Mouse (Mus musculus) cerebellum, adult 8-10 months (tissue): ENCODE results near the gene Mgarp.
"Not testable (repeated sequence)": the region's sequence is repeated elsewhere in the genome, so short reads cannot be mapped to it uniquely, and the experiment has no call there.

Experiments used
- DNase-seq: peaks from one replicate; pipeline ENCODE4 v3.0.0; 2022

Mgarp gene

GRCm38 (mm10) chr3:51364703-51365516 lies 31.6 kb downstream of the Mgarp start:
- DNase-seq = peak; percentile 82

GRCm38 (mm10) chr3:51361066-51361465 lies 35.5 kb downstream of the Mgarp start:
- DNase-seq = no peak

GRCm38 (mm10) chr3:51359558-51360307 lies 36.8 kb downstream of the Mgarp start:
- no peak for DNase-seq

GRCm38 (mm10) chr3:51358660-51359557 lies 37.6 kb downstream of the Mgarp start:
- no peak for DNase-seq

GRCm38 (mm10) chr3:51358181-51358580 lies 38.4 kb downstream of the Mgarp start:
- DNase-seq = peak; percentile 42

GRCm38 (mm10) chr3:51357624-51358023 lies 38.9 kb downstream of the Mgarp start:
- DNase-seq = no peak

GRCm38 (mm10) chr3:51357078-51357477 lies 39.5 kb downstream of the Mgarp start:
- no peak for DNase-seq

- not testable (repeated sequence) for DNase-seq
Measured at GRCm38 (mm10) chr3:51354956-51355355, 41.6 kb downstream of the Mgarp start.

- no peak for DNase-seq
Measured at GRCm38 (mm10) chr3:51354034-51354427, 42.5 kb downstream of the Mgarp start.

GRCm38 (mm10) chr3:51353325-51354033 lies 43.1 kb downstream of the Mgarp start:
- no peak for DNase-seq

GRCm38 (mm10) chr3:51350806-51351205 lies 45.7 kb downstream of the Mgarp start:
- no peak for DNase-seq

- DNase-seq = no peak
Measured at GRCm38 (mm10) chr3:51348646-51349238, 47.8 kb downstream of the Mgarp start.

GRCm38 (mm10) chr3:51345017-51345416 lies 51.5 kb downstream of the Mgarp start:
- DNase-seq = not testable (repeated sequence)

- DNase-seq = not testable (repeated sequence)
Measured at GRCm38 (mm10) chr3:51344182-51344581, 52.4 kb downstream of the Mgarp start.

- DNase-seq = no peak
Measured at GRCm38 (mm10) chr3:51343260-51343659, 53.3 kb downstream of the Mgarp start.

- DNase-seq = no peak
Measured at GRCm38 (mm10) chr3:51342152-51342551, 54.4 kb downstream of the Mgarp start.

- DNase-seq = peak; percentile 81
Measured at GRCm38 (mm10) chr3:51341268-51342081, 55.1 kb downstream of the Mgarp start.

GRCm38 (mm10) chr3:51340552-51341267 lies 55.8 kb downstream of the Mgarp start, which contains the start of gene Elf2:
Gene Elf2, minus strand, starts transcription at chr3:51340663.
- peak; percentile 86 for DNase-seq

- no peak for DNase-seq
Measured at GRCm38 (mm10) chr3:51339734-51340551, 56.6 kb downstream of the Mgarp start.
